Mouse (Mus musculus): ENCODE measurements at regions not wholly inside any gene's neighbourhood (a gene's known extent, or its start where the extent isn't known, plus 50 kb on each side); places are given as distances from the start of the nearest gene placed in this dataset.
A peak's percentile ranks its signal among the peaks of the same experiment; 100 is the strongest.

- DNase-seq, result no peak
Measured at GRCm38 (mm10) chr14:94541995-94542394, 651.5 kb upstream of the Pcdh9 start.

DNA sequence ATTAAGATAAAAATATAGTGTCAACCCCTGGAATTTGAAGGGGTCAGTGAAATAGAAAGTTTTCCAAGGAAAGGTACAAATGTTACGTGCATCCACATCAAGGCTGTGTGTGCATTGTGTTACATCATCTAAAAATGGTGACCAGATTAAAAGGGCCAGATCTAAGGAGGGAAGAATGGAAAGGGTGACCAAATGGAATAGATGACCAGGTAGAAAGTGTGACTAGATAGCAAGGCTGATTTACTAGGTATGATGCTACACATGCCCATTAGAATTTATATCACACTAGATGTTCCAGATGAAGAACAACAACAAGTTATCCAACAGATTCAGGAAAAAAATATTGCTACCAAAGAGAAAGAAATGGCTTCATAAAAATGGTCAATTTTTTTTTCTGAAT, 635.2 kb upstream of the Pcdh9 start:
- no peak for DNase-seq

GRCm38 (mm10) chr14:94525238-94525637, 634.8 kb upstream of the Pcdh9 start:
- no peak for DNase-seq

DNA sequence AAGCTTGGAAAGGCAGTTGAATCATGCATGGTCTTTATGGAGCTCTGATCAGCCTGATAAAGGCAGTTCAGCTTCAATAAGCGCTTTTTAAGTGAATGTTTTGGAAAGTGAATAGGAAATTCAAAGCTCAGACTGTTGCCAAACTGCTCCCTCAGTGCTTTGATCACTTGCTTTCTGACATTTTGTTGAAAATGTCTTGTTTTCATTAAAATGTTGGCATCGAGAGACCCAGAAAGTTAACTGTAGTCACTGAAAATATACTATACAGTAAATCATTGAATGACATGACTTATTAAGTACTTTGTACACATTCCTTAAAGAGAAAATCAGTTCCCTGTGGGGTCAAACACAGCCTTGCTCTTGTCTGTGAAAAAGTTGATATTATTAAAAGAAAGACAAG, 631.5 kb upstream of the Pcdh9 start:
- no peak for DNase-seq

- DNase-seq, result no peak
Measured at GRCm38 (mm10) chr14:94491370-94491769, 600.9 kb upstream of the Pcdh9 start.

DNA sequence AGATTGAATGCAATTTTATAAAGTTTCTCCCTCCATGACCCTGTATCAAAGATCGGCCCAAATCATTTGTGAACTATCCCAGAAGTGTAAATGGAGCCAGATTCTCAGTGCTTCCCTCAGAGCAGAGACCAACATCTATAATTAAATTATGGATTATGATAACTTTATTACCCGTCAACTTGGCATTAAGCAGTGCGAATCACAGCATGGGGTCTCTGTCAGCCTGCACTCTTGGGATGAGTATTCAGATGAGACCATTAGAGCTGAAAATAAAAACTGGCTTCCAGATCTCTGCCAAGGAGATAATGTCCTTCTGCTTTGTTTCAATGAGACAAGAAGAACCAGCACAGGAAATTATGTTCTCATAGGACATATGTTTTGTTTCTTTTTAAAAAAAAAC, 585.4 kb upstream of the Pcdh9 start:
- peak; percentile 32 for DNase-seq

GRCm38 (mm10) chr14:94473181-94473580, 582.7 kb upstream of the Pcdh9 start:
- DNase-seq, result no peak

DNA sequence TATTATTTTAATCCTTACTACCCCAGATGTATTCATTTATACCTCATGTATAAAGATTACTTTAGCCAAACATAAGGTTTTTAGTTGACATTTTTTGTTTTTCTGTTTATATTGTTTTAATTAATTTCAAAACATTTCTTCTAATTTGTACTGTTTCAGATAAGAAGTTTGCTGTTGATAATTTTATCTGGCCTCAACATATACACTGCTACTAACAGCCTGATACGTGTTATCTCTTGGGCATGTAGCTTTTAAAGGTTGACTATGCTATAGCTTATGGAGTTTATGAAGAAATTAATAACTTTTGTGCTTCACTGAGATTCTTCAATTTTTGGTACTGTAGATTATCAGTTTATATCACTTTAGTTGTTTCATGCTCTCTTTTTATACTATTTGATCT, 555.5 kb upstream of the Pcdh9 start:
- no peak for DNase-seq

GRCm38 (mm10) chr14:94433343-94433958, 543.0 kb upstream of the Pcdh9 start:
- DNase-seq, result no peak

GRCm38 (mm10) chr14:94427611-94428186, 537.2 kb upstream of the Pcdh9 start:
- DNase-seq, result no peak

All from retina, postnatal 1 day (tissue).